Mouse (Mus musculus) induced T-regulatory cell, adult 2 months (primary cell): ENCODE measurements around the gene Magix.

ENCODE experiments used
- DNase-seq: peaks from one replicate; pipeline ENCODE4 v3.0.0-alpha.2; 2012; ENCODE audit warnings: low read depth

The Magix gene

DNA sequence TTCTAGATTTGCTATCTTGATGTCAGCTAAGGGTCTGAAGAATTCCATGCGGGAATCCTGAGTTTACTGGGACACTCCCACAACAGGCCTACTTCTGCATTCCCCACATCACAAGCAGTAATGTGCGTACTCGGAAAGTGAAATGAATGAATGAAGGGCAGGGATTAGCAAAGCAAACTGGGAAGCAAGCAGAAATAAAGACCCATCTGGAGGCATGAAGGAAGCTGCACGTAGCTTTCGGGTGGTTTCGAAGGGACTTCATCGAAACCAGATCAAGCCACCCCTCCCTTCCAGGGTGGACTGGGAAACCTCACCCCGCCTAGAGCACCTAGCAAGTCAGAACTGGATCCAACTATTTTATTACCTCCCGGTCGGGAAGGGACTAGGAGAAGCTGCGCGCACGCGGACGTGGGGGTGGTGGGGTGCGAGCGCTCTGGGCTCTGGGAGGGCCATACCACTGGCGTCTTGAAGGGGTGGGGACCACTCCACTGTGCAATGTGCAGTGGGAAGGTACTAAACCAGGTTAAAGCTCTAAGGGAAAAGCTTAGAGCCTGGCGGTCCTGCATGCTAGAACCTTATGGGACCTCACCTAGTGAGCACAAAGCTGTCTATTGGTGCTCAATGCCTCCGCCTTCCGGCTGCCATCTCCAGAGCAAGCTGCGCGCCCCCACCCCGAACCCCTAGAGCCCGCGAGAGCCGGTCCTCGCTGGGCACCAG lies 6.6 kb downstream of the Magix start:
- peak; percentile 51 for DNase-seq

DNA sequence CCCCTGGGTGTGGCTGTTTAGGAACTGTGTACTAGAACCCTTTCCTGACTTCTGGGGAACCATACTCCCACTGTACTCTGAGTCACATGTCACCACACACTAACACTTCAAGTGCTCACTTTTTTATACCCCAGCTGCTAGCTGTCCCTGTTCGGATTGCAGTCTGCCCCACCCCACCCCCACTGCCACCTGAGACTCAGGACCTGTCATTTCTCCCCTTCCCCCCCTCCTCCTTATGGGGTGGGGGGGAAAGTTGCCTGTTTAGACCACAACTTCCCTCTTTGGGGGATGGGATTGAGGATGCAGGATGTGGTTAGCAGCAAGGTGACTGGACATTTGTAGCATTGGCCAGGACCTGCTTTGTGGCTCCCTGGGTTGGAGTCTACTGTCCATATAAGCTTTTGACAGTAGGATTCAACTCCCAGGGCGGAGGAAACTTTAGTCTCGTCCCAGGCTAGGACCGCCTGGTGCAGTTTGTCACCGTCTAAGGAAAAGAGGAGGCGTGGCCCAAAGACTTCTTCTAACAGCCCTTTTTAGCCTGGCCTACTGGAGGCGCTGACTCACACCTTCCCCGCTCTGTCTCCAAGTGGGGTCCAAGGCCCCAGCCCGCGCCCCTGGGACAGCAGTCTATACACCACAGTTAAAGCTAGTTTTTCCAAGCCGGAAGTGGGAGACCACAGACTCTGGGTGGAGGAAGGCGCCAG lies 7.3 kb downstream of the Magix start:
- DNase-seq = peak; percentile 60

DNA sequence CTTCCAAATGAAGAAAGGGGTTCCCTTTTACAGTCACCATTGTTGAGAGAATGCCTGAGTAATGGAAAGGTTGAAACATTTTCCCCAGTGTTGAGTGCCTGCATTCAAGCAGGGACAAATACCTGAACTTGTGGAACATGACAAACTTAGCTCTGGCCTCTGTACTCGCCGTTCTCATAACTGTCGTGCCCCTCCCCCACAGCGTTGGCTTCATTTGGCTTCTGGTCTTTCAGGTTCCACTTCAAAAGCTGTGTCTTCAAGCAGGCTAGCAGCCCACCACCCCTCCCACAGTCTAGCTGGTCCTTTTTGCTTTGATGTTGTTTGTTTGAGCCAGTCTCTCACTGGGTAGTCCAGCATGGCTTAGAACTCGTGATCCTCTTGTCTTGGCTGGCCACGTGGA lies 8.3 kb downstream of the Magix start:
- peak; percentile 22 for DNase-seq

DNA sequence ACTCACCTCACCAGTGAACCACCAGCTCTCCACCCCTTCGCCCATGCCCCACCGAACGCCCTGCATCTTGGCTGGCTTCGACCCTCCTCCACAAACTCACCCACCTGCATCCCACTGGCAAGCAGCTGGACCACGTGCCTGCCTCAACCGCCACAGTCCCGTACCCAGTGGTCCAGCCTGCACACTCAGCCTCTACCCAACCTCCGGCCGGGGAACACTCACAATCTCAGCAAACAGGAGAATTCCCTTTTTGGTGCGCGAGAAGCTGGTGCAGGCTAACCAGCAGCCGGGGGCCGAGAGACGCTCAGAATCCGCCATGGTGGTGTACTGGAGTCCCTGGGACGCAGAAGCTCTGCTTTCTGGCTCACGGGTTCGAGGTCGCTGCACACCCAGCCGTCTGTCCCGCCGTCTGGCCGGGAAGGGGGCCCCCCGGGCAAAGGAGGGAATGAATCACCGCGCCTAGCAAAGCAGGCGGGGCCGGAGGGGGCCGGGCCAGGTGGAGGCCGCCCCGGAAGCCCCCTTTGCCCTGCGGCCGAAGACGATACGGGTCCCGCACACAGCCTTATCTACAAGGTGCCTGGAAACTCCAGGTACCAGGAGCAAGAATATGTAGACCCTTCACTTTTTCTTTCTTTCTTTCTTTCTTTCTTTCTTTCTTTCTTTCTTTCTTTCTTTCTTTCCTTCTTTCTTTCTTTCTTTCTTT lies 10.0 kb downstream of the Magix start, which contains the start of gene Plp2:
Gene Plp2, minus strand, starts transcription at position 470 of the 703 bp plus-strand sequence.
- peak; percentile 66 for DNase-seq

DNA sequence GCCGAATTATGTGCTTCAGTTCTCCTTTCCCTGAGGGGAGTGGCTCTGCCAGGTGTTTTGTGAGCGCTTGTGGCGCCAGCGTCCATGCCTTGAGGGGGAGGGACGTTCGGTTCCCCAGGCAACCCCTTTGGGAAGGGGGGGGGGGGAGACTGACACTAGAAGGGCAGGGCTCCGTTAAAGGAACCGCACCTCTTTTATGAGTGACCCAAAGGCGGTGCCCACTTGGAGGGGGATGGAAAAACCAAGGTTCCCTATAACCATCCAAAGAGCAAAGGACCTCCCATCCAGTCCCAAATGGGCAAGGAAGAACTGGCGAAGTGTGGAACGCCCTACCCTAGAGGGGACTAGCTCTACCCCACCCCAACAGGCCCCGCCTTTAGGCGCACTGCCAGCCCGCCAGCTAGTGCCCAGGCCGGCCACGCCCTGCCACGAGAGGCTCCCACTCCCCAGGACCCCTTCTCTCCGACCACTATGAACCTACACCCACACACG lies 10.6 kb downstream of the Magix start:
- DNase-seq = peak; percentile 73

DNA sequence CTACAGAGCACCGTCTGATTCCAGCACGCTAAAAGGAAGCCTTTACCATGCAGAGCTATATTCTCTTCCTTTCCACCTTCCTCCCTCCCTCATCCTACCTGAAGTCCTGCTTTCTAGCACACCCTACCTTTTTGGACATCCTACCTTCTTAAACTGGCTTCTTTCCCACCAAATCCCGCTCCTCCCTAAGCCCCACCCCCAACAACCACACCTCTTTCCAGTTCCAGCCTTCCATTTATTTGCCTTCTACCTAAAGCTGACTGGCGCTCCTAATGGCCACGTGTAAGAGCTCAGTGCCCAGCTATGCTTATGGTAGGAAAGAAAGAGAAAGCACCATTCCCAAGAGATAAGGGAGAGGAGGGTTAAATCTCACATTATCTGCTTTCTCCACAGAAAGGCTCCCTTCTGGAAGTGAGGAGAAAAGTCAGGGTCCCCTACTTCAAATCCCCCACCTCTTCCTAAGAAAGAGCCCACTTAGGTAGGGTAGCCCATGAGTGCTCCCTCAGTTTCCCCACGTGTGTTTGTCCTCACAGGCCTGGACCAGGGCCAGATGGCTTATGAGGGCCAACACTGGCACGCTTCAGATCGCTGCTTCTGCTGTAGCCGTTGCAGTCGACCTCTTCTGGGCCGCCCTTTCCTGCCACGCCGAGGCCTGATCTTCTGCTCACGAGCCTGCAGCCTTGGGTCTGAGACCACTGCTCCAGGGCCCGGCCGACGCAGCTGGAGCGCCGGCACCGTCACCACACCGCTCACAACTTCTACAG lies 15.1 kb downstream of the Magix start:
- no peak for DNase-seq

DNA sequence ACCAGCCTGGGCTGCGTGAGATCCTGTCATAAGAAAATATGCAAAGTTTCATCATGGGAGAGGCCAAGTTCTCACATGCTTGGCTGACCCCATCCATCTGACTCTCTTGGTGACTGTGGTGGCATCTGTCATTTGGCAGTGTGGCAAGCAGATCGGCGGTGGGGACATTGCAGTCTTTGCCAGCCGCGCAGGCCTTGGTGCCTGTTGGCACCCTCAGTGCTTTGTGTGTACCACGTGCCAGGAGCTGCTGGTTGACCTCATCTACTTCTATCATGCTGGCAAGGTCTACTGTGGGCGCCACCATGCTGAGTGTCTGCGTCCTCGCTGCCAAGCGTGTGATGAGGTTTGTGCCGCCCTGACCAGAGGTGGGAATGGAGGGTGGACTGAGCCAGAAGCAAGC lies 16.3 kb downstream of the Magix start:
- no peak for DNase-seq

DNA sequence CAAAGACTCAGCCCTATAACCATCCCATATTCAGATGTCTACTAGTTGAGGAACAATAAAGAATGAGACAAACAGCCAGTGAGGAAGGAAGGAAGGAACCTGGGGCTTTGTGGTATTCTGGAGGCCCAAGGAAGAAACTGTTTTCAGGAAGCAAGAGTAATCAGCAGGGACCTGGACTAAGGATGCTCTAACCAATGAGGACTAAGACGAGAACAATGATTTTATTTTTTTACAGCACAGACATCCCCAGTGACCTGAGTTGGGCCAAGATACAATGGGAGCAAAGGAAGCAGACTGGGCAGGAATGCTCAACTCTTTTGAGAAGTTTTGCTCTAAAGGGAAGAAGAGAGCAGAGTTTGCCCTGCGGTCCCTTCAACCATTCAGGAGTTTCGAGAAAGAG lies 18.1 kb downstream of the Magix start:
- DNase-seq = no peak

DNA sequence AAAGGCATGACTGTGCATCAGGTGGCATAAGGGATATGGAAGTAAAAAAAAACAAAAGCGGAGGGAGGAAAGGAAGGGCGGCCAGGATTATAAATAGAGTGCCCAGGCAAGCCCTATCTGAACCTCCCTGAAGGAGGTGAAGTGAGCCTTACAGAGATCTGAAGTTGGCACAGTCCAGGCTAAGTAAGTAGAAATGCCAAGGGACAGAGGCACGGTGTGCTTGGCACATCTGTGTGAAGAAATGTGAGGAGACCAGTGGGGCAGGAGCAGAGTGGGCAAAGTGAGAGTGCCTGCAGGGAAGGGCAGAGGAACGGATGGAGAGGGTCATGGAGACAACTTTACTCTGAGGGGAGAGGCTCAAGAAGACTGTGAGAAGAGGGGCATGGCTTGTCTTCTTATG lies 20.0 kb downstream of the Magix start:
- DNase-seq = no peak

DNA sequence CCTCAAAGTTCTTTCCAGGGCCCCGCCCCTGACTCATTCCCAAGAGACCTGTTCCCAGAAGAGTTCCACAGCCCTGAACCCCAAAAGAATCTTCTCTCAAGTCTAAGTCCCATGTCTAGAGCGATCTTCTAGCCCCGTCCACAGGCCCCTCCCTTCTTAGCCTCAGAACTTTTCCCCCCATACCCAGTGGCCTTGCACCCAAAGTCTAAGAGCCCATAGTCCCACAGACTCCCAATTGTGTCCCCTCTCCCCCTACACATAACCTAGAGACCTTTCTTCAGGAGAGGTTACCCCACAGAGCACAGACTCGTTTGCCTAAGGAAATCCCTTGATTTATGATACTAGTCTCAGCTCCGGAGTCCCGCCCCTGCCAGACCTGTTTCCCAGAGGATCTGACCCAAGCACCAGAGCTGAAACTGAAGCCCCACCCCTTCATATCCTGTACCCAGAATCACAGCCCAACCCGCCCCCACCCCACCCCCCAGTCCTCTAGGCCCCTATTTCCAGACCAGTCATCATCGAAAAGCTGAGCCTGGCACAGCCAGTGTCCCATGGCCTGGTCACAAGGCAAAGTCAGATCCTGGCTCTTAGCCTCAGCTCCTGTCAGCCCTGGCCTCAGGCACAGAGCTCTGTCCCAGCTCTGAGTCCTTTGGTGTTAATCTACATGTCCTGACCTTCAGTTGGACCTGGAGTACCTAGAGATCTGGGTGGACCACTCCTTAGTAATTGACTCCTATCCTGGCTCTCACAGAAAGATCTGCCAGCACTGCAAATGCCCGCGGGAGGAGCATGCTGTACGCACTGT lies 22.1 kb downstream of the Magix start:
- no peak for DNase-seq

DNA sequence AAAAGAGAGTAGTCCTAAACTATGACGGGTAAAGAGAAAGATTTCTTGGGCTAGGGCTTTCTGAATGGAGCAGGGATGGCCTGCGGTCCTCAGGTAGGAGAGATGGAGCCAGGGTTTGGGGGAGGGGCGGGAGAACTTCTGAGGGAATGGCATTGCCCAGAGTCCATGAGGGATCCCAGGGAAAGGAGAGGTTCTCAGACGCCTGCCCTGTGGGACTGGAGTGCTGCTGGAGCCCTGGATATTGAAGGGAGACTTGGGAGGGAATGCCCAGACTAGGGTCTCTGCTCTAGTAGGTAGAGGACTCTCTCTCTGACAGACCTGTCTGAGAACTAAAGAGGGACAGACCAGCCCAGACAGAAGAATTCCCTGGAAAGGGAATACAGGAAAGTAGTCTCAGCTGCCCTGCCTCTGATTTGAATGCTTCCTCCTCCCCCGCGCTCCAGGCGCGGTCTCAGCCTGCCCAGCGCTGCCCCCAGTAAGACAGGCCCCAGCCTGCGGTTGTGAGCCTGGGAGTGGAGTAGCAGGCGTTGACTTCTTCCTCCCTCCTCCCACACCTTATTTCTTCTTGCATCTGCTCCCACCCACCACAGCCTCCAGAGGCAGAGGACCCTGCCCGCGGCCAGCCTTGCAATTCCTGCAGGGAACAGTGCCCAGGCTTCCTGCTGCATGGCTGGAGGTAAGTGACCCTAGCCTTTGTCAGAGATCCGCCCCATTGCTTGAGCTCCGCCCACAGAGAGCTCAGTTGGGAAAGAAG lies 22.8 kb downstream of the Magix start:
- DNase-seq = no peak

DNA sequence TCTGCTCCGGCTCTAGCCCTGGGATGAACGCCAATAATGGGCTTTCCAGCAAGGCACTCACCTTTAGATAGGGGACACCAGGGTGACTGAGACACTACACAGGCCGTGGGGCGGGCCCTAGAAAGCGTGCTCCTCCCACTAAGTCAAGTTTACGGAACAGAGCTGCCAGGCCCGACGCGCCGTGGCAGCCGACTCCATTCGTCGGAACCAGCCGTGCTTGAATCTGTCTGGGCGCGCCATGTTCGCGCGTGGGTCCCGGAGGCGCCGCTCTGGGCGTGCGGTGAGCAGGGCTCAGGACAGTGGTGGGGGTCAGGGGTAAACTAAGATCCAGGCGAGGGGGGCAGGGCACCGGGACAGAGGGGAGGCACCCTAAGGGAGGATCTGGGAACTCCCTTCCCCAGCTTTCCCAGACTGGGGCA lies 23.8 kb downstream of the Magix start, which contains the start of gene Prickle3:
Gene Prickle3, plus strand, starts transcription at position 40 of the 419 bp plus-strand sequence.
- DNase-seq = peak; percentile 74

DNA sequence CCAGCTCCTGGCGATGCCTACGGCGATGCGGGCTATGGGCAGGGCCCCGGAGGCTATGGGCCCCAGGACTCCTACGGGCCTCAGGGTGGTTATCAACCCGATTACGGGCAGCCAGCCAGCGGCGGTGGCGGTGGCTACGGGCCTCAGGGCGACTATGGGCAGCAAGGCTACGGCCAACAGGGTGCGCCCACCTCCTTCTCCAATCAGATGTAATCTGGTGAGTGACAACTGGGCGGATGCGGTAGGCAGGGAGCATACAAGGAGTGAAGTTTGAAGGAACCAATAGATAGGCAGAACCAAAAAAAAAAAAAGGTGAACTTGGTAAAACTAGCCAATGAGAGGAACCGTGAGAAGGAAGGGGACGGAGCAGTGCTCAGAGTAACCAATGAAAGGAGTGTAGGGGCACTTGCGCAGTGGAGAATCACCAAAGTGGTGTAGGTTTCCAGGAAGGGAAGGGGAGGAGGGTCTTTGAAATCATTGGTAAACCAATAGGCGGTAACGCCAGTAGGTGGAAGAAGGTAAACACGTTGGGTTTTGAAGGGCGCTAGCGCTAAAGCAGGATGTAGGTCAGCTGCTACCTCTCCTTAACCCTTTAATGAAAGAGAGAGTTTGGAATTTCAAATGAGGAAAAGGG lies 32.3 kb downstream of the Magix start:
- DNase-seq = peak; percentile 92

DNA sequence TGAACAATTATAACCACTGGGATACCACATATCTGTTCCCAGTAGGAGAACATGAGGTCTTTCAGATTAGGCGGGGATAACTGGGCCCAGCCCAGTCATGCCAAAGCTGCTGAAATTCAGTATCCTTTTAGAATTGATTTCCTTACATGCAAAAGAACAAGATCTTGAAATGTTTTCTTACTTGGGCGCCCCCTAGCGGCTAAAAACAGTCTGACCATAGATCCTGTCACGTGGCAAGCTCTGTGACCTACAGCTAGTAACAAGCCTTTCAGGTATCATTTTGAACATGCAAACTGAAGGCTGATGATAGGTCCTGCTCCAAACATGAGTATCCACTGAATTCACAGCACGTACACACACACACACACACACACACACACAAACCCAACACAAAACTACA lies 35.7 kb downstream of the Magix start:
- DNase-seq = peak; percentile 93

DNA sequence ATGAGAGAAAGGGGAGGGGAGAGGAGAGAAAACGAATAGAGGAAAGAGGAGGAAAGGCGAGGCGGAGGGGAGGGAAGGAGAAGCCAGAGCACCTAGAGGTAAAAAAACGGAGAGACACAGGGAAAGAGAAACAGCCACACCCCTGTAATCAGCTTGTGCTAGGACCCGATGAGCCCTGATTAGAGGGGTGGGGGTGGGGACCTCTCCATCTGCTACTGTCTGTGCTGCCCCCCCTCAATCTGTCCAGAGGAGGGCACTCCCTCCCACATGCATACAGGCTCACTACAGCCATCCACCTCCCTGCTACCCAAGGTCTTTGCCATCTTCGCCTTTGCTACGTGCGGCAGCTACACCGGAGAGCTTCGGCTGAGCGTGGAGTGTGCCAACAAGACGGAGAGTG lies 40.3 kb downstream of the Magix start:
- no peak for DNase-seq

DNA sequence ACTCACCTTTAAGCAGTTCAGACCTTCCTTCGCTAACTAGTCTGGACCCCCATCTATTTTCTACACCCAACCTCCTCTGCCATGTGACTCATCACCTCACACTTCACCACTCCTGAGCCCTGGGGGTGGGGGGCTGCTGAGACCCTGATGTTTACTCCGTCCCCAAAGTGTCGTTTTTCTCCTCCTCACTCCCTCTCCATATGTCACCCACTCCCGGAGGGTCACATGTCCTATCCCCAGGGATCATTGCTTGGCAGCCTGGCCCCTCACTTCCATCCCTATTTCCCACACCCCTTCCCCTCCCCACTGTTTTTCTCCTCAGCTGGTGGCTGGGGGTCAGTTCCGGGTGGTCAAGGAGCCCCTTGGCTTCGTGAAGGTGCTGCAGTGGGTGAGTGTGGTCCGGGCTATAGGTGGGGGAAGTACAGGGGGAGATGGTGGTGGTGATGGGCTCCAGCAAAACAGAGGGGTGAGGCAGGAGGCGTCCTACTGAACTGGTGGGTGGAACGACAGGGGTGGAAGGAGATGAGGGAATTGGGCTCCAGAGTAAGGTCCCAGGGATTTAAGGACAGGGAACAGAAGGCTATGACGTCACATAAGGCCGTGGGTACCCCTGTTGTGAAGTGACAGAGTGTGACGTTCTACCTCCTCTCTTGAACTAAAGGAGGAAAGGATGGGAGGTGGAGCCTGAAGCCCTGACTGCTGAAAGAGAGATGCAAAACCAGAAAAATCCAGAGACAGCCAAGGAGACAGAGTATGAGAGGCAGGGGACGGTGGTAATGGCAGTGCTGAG lies 41.3 kb downstream of the Magix start:
- DNase-seq = no peak

DNA sequence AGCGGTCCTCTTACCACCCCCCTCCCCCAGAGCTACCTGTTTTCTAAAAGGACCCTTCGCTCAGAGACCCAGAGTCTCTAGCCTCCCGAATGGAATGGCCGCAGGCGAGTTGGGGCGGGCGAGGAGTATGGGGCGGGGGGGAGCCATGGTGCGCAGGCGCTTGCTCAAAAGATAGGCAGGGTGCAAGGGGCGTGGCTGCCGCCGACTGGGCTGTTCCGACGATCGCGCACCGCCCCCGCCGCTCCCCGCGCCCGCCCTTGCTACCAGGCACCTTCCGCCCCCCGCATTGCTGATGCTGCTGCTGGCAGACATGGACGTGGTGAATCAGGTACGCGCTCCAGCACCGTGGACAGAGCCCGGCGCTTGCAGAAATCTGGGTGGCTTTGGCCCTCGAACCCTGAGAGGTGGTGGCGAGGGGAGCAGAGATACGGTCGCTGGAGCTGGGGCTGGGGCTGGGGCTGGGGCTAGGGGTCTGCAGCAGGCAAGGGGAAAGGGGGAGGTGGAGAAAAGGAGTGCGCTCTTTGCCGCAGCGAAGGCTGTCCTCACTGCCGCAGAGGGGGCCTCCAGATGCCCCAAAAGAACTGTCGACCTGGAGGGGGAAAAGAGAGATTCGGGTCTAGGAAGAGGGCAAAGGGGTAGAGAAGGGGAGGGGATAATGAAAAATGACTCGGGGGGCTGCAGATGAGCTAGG lies 42.5 kb downstream of the Magix start, which contains the start of gene Syp:
Gene Syp, plus strand, starts transcription at position 71 of the 691 bp plus-strand sequence.
- DNase-seq = peak; percentile 85

DNA sequence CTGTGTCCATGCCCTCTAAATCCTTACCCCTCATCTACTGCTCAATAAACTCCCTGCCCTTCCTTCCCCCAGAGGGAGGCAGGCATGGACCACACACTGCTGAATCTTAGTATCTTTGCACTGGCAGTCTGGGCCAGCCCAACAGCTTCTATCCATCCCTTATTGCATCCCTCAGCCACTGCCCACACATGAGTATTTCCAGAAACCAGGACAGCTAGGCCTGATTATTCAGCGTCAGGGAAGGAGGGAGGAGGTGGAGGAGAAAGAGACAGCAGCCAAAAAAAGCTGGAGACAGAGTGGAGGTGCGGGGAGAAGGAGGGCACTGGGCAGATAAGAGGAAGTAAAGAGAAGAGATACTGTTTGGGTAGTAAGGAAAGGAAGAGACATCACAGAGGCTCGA lies 46.0 kb downstream of the Magix start:
- DNase-seq = no peak
